Mouse (Mus musculus): ENCODE data around the gene Wasf1. TPM values are rescaled to one million over a fixed set of nuclear protein-coding genes. Genes with fewer than 3 reads are reported as not detected.

Gene Wasf1
- 54.0 and 153 TPM in 2 replicates for polyA plus RNA-seq (2021; fragmentation: Nextera tagmentation)
- long read RNA-seq, experiment 1, transcript Wasf1-202 (9 exons, 2,719 nt) = major isoform, 130 of 225 reads
- long read RNA-seq, experiment 1, transcript Wasf1-201 (9 exons, 2,609 nt) = minor isoform, 25 of 225 reads
- long read RNA-seq, experiment 1, partial matches to known transcripts = 40 of 225 reads
- long read RNA-seq, experiment 1, other reads (novel, unspliced or antisense) = 30 of 225 reads
- long read RNA-seq, experiment 2, partial matches to known transcripts = 79 of 81 reads
- long read RNA-seq, experiment 2, other reads (novel, unspliced or antisense) = 2 of 81 reads

DNA sequence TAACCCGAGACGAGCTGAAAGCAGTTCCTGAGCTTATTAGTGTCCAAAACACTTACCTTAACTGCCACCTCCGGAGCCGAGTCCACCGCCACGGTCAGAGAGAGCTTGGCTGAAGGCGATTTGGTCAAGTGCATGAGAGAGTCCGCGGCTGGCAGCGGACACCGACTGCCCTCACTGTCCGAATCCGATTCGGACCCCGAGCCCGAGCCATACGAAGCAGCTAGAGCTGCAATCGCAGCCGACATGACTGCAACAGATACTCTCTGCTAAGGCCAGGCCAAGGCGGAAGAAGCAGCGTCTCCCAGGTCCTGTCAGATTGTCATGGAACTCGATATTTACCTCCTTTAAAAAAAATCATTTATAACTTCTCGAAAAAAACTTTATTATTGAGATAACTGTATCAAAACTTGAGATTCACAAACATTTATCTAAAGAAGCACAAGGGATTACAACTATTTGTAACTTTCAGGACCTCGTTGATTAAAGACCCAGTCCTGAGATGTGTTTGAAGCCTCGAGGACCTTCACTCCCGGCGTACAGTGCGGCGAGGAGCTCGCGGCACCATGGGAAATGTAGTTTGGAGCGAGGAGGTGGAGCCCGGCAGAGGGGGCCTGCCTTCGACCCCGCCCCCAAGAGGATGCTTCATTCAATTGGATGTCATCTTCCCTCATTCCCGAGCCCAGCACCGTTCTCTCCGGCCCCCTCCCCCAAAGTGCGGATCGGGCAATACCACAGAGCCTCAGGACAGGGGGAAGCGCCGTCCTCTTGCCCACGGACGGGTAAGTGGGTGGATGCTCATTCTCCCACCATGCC, at the start of gene Wasf1, which contains the start of gene Cdc40:
Wasf1 (plus strand) TSS at position 645 of the 813 bp plus-strand sequence.
Cdc40 (minus strand) TSS at position 481 of the 813 bp plus-strand sequence.

Other genes starting within 250 kb of the Wasf1 start
- 1.6 and 2.4 TPM in 2 replicates for gene Mettl24, start 200.2 kb upstream of the Wasf1 start, polyA plus RNA-seq (2021; fragmentation: Nextera tagmentation)
- 16.4 and 22.4 TPM in 2 replicates for gene Cdc40, start 164 bp upstream of the Wasf1 start, polyA plus RNA-seq (2021; fragmentation: Nextera tagmentation)
- 13.8 and 19.0 TPM in 2 replicates for gene Gpr6, start 188.8 kb downstream of the Wasf1 start, polyA plus RNA-seq (2021; fragmentation: Nextera tagmentation)